Mouse (Mus musculus) limb, embryonic 15.5 days (tissue): ENCODE results near the gene Eif3g. TPM values are rescaled to one million over a fixed set of nuclear protein-coding genes. Genes with fewer than 3 reads are reported as not detected.

Experiments
- ATAC-seq: fragments of 200-750 bp; cut with Nextera tagmentation; 2 replicates; pipeline ENCODE4 v1.8.0; 2017; ENCODE audit warnings: low read depth, moderate TSS enrichment; ENCODE audit not compliant: insufficient number of reproducible peaks, low FRiP score, low TSS enrichment
- H3K27ac ChIP-seq: fragments of 300-500 bp; sonication (generic); 2 replicates; pipeline ENCODE4 v1.5.1; 2015; ENCODE audit warnings: moderate library complexity, mild to moderate bottlenecking, inconsistent platforms
- H3K27me3 ChIP-seq: fragments of 300-500 bp; sonication (generic); 2 replicates; pipeline ENCODE4 v1.6.1; 2015; ENCODE audit warnings: inconsistent platforms
- H3K36me3 ChIP-seq: fragments of 300-500 bp; sonication (generic); 2 replicates; pipeline ENCODE4 v1.6.1; 2015; ENCODE audit warnings: inconsistent platforms
- H3K4me1 ChIP-seq: fragments of 300-500 bp; sonication (generic); 2 replicates; pipeline ENCODE4 v1.6.1; 2015; ENCODE audit warnings: inconsistent platforms
- H3K4me2 ChIP-seq: fragments of 300-500 bp; sonication (generic); 2 replicates; pipeline ENCODE4 v1.6.1; 2015; ENCODE audit warnings: mild to moderate bottlenecking, inconsistent platforms
- H3K4me3 ChIP-seq: fragments of 300-500 bp; sonication (generic); 2 replicates; pipeline ENCODE4 v1.5.1; 2015; ENCODE audit warnings: mild to moderate bottlenecking, inconsistent platforms
- H3K9ac ChIP-seq: fragments of 300-500 bp; sonication (generic); 2 replicates; pipeline ENCODE4 v1.6.1; 2015; ENCODE audit warnings: inconsistent platforms
- H3K9me3 ChIP-seq: fragments of 300-500 bp; sonication (generic); 2 replicates; pipeline ENCODE4 v1.6.1; 2016; ENCODE audit warnings: inconsistent platforms
- WGBS: fragments of 180-500 bp; shearing (Covaris S2); methylation state at CpG from one replicate; pipeline ENCODE4 v1.1.7; 2015; 5-methylcytosine and 5-hydroxymethylcytosine counted together
- polyA plus RNA-seq: library from polyadenylated mRNA; unstranded; fragments of >200 nt; fragmentation: Nextera tagmentation; extraction: Ambion mirVana; gene quantifications from 2 replicates; pipeline ENCODE4 v1.2.1, GENCODE M21; 2015

Eif3g gene
- polyA plus RNA-seq, 1 experiment from 2014 or later = 303 TPM

DNA sequence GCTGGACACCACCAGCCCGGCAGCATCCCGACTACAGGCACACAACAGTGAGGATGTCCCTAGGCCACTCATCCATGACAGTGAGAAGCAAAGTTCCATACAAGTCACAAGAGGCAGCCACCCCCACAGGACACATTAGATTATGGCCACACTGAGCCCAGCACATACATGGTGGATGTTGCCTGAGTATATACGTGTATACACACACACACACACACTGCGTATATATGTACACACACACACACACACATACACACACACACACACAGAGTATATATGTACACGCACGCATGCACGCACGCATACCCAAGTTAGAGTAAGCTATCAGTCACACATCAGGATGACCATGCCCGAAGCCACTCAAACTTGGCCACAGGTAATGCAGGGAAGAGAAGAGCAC lies 3.0 kb downstream of the Eif3g start:
- H3K4me3 ChIP-seq = no peak overlapping the region
- WGBS = 95% methylated on average over 9 of the region's 9 CpGs
- peaks cover 21% of the 10 kb centered on the region for H3K4me1 ChIP-seq
- H3K4me2 ChIP-seq = no peak overlapping the region
- H3K27ac ChIP-seq = no peak overlapping the region
- no peak overlapping the region for H3K9ac ChIP-seq
- peaks cover 67% of the 10 kb centered on the region for H3K36me3 ChIP-seq
- H3K27me3 ChIP-seq = no peaks in the 10 kb centered on the region
- no peak for ATAC-seq
- H3K9me3 ChIP-seq = no peaks in the 10 kb centered on the region

DNA sequence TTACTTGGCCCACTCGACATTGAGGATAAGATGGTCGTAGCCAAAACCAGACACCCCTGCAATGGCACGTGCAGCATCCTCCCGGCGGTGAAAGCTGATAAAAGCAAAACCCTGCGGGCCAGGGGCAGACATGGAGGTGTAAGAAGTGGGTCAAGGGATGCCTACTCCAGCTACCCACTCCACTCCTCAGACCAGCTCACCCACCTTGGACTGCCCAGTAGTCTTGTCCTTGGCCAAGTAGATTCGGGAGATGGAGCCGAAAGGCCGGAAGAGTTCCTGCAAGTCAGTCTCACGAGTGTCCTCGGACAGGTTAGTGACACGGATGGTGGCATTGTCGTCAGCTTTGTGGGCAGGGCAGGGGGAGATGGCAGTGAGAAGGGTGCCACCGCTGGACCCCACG lies 3.8 kb downstream of the Eif3g start:
- Histone ChIP-seq H3K9ac (no peak overlapping the region), H3K4me2 (no peak overlapping the region), H3K4me1 (peaks cover 25% of the 10 kb centered on the region), H3K27ac (no peak overlapping the region), H3K36me3 (peaks cover 74% of the 10 kb centered on the region), H3K4me3 (no peak overlapping the region), H3K9me3 (no peaks in the 10 kb centered on the region), H3K27me3 (no peaks in the 10 kb centered on the region)
- 89% methylated on average over 15 of the region's 15 CpGs for WGBS
- ATAC-seq = no peak

DNA sequence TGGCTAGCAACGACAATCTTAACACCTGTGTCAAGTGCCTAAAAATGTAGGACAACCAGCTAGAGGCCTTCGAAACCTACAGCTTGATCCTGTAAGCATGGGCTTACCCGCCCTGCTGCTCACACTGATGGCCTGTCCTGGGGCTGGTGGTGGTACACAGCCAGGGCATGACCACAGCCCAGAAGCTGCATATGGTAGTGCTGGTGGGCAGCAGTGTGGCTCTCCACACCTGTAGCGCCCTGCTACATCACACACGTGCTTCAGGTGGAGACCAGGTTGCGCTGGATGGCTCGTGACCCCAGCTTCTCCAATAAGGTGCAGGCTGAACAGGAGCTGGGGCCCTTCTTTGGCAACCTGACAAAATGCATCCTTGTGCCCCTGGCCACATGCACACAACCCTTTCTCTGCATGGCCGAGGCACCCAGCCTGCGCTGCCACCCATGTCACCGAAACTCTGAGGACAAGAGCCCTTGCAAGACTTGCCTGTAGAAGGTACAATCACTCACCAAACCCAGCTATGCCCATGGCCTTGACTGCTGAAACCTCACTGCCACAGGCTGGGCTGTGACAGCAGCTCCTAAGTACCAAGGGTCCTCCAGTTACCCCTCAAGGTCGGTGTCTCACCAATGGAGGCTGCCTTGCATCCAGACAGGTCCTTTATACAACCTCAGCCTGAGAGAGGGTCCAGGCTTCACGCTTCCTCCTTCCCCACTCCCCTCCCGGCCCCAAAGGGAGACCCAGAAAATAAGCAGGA lies 4.7 kb downstream of the Eif3g start:
- Histone ChIP-seq H3K9ac (no peak overlapping the region), H3K36me3 (peaks cover 79% of the 10 kb centered on the region), H3K9me3 (no peaks in the 10 kb centered on the region), H3K27me3 (no peaks in the 10 kb centered on the region), H3K4me3 (no peak overlapping the region), H3K27ac (no peak overlapping the region), H3K4me1 (peaks cover 29% of the 10 kb centered on the region), H3K4me2 (no peak overlapping the region)
- WGBS = 85% methylated on average over 13 of the region's 13 CpGs
- no peak for ATAC-seq

DNA sequence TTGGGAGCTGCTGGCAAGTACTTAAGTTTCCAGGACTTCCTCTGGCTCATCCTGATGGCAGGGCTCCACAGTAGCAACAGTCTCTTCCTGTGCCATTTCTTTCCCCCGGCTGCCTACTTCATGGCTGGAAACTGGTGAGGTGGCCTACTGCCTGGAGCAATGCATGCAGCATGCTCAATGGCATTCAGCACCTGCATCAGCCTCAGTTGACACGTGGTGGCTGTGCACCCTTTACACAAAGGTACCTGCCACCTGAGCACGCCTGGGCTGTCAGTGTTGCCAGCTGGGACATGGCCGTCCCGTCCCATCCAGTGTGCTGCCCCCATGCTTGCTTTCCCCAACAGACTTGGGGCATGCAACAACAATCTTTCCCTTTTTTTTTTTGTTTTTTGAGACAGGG lies 5.4 kb downstream of the Eif3g start:
- H3K4me3 ChIP-seq = no peak overlapping the region
- ATAC-seq = no peak
- H3K36me3 ChIP-seq = peaks cover 79% of the 10 kb centered on the region
- H3K27ac ChIP-seq = 0 out of 2 replicates have a peak overlapping the region, but pooled peaks have one; percentile 5
- H3K4me1 ChIP-seq = peaks cover 27% of the 10 kb centered on the region
- WGBS = 55% methylated on average over 5 of the region's 5 CpGs
- H3K27me3 ChIP-seq = no peaks in the 10 kb centered on the region
- no peak overlapping the region for H3K4me2 ChIP-seq
- no peak overlapping the region for H3K9ac ChIP-seq
- no peaks in the 10 kb centered on the region for H3K9me3 ChIP-seq

DNA sequence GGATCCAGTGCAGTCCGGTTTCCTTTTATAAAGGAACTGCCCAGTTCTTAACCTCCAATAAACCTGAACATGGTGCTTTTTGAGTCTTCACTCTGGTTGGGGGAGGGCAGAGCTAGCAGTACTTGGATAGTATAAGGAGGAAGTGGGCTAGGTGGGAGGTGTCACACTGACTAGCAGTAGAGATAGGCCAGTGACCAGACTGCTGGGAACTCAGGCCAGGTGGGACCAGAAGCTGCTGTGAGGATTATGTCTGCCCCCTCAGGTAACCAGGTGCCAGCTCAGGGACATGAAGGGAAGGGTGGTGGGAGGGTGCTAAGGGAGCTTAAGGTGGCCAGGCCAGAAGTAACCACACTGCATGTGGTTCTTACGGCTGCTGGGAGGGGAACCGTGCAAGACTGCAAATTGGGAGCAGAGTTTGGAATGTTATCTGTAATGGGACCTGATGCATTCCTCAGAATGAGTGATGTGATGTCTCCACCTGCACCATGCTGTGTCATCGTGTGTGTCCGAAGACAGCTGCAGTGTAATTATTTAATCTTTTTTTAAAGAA lies 6.2 kb downstream of the Eif3g start:
- Histone ChIP-seq H3K36me3 (peaks cover 78% of the 10 kb centered on the region), H3K4me1 (peaks cover 21% of the 10 kb centered on the region), H3K4me3 (no peak overlapping the region), H3K4me2 (no peak overlapping the region), H3K27me3 (no peaks in the 10 kb centered on the region), H3K9ac (no peak overlapping the region), H3K9me3 (no peaks in the 10 kb centered on the region), H3K27ac (peak overlapping the region; percentile 17; the same call in 1 of the 2 replicates)
- ATAC-seq = no peak
- 61% methylated on average over 5 of the region's 5 CpGs for WGBS

DNA sequence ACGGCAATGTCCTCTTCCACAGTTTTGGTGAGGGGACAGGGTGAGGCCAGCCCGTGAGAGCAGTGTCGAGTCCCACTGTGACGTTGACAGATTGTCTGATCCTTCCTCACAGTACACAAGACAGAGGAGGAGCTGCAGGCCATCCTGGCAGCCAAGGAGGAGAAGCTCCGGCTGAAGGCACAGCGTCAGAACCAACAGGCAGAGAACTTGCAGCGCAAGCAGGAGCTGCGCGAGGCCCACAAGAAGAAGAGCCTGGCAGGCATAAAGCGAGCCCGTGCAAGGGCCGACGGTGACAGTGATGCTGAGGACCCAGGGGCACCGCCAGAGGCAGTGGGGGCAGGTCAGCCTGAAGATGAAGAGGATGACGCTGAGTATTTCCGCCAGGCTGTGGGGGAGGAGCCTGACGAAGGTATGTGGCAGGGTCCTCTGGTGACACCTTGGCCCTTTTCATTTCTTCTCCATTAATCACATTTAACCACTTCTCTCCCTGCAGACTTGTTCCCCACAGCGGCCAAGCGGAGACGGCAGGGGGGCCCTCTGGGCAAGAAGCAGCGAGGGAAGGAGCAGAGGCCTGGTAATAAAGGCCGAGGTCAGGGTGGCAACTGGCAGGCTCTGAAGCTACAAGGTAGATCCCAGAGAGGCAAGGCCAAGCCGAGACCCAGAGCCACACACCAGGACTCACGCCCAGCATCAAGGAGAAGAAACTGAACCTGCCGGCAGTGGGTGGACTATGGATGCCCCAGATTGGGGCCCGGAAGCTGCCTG lies 6.9 kb downstream of the Eif3g start:
- peaks cover 72% of the 10 kb centered on the region for H3K36me3 ChIP-seq
- no peaks in the 10 kb centered on the region for H3K9me3 ChIP-seq
- H3K27ac ChIP-seq = no peak overlapping the region
- H3K27me3 ChIP-seq = no peaks in the 10 kb centered on the region
- H3K4me1 ChIP-seq = peaks cover 15% of the 10 kb centered on the region; the same call in 1 of the 2 replicates
- no peak overlapping the region for H3K4me3 ChIP-seq
- no peak for ATAC-seq
- H3K4me2 ChIP-seq = no peak overlapping the region
- H3K9ac ChIP-seq = no peak overlapping the region
- 72% methylated on average over 26 of the region's 26 CpGs for WGBS

DNA sequence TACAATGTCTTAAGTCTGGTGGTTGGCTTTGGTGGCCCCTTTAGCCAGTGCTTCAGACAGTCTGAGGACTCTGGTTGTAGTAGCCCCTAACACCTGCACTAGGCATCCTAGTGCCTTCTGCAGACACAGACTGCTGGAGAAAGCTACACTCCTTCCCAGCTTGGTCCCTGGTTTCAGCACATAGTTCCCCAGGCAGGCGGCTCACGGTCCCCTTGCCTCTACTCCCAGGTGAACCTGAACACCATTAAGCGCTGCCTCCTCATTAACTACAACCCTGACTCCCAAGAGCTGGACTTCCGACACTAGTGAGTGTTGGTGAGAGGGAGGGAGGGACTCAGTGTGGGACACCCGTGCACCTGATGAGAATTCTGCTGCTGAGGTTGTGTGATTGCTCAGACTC lies 8.0 kb downstream of the Eif3g start:
- H3K9ac ChIP-seq = no peak overlapping the region
- H3K9me3 ChIP-seq = no peaks in the 10 kb centered on the region
- H3K27ac ChIP-seq = no peak overlapping the region
- no peaks in the 10 kb centered on the region for H3K27me3 ChIP-seq
- H3K4me1 ChIP-seq = peaks cover 15% of the 10 kb centered on the region; the same call in 1 of the 2 replicates
- 89% methylated on average over 5 of the region's 5 CpGs for WGBS
- no peak overlapping the region for H3K4me2 ChIP-seq
- no peak overlapping the region for H3K4me3 ChIP-seq
- peaks cover 62% of the 10 kb centered on the region for H3K36me3 ChIP-seq
- ATAC-seq = no peak

DNA sequence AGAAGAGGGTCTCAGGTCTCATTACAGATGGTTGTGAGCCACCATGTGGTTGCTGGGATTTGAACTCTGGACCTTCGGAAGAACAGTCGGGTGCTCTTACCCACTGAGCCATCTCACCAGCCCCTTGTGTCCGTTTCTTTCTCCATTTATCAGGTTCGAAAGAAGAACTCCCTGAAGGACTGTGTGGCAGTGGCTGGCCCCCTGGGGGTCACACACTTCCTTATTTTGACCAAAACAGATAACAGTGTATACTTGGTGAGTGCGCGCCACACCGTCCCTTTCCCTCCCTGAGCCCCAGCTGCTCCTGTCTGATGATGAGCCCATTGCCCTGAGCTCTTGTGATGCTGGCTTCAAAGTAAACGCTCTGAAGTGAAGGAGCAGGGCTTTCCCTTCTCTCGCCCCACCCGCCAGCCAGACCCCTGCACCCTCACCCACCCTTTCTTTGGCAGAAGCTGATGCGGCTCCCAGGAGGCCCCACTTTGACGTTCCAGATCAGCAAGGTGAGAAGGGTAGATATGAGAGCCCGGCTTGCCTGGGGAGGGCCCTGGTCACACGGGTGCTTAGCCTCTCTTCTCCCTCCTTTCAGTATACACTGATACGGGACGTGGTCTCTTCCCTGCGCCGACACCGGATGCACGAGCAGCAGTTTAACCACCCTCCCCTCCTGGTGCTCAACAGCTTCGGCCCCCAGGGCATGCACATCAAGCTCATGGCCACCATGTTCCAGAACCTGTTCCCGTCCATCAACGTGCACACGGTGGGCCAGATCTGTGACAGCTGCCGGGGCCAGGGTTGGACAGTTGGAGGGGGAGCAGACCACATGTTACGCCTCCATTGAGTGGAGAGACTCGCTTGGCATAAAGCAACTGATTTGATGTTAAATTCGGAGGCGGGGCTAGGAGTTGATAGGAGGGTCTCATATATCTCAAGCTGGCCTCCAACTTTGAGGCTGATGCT lies 9.0 kb downstream of the Eif3g start:
- H3K4me2 ChIP-seq = peak overlapping the region; percentile 53
- no peak overlapping the region for H3K27ac ChIP-seq
- H3K9me3 ChIP-seq = no peaks in the 10 kb centered on the region
- no peak overlapping the region for H3K9ac ChIP-seq
- WGBS = 78% methylated on average over 29 of the region's 29 CpGs
- H3K4me1 ChIP-seq = peaks cover 15% of the 10 kb centered on the region; the same call in 1 of the 2 replicates
- H3K36me3 ChIP-seq = peaks cover 53% of the 10 kb centered on the region
- ATAC-seq = no peak
- peak overlapping the region; percentile 75 for H3K4me3 ChIP-seq
- no peaks in the 10 kb centered on the region for H3K27me3 ChIP-seq

DNA sequence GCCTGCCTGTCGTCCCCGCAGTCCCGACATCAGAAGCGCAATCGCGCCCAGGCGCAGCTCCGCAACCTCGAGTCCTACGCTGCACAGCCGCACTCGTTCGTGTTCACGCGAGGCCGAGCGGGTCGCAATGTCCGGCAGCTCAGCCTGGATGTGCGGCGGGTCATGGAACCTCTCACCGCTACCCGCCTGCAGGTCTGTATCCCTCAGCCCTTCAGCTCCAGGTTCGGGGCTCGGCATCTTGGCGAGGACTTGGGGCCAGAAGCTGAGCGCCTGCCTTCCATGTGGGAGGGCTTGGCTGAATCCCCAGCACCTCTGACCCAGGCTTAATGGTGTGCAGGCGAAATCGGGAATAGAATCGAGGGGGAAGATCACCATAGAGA lies 10.0 kb downstream of the Eif3g start:
- H3K27me3 ChIP-seq = no peaks in the 10 kb centered on the region
- peak overlapping the region; percentile 53 for H3K4me2 ChIP-seq
- peaks cover 15% of the 10 kb centered on the region; the same call in 1 of the 2 replicates for H3K4me1 ChIP-seq
- peak overlapping the region; percentile 75 for H3K4me3 ChIP-seq
- peaks cover 42% of the 10 kb centered on the region for H3K36me3 ChIP-seq
- H3K9me3 ChIP-seq = no peaks in the 10 kb centered on the region
- H3K27ac ChIP-seq = peak overlapping the region; percentile 95
- WGBS = under 1% methylated on average over 29 of the region's 30 CpGs
- H3K9ac ChIP-seq = peak overlapping the region; percentile 90
- ATAC-seq = peak; percentile 16; the same call in 1 of the 2 replicates

DNA sequence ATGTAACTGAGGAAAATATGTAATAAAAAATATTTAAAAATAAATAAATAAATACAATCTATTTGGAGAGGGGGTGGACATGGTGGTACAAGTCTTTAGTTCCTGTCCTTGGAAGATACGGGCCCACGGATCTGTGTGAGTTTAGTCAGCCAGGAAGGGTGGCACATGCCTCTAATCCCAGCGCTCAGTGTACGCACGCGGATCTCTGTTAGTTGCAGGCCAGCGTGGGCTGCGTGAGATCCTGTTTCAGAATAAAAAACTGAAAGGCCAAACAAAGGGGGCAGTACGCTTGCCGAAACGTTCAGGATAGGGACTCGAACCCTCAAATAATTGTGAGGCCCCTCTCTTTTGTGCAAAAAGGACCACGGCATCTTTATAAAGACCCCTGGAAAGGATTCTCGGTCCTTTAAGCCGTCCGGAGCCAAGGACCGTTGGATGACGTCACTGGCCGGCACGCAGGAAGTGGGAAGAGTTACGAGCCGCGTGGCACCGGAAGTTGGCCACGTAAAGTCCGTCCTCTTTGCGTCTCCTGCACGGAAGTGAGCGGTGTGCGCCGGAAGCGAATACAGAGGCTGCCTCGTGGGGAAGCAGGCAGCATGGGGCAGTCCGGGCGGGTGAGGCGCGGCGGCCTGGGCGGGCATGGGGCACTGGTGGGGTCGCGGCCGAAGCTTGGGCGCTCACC lies 10.6 kb downstream of the Eif3g start, which contains the start of gene Ppan:
Gene Ppan (plus strand): TSS at position 472 of the 682 bp plus-strand sequence.
- H3K4me2 ChIP-seq = peak within 1 kb of the TSS; percentile 53
- H3K27ac ChIP-seq = peak within 1 kb of the TSS; percentile 95
- no peaks in the 10 kb centered on the region for H3K27me3 ChIP-seq
- WGBS = under 1% methylated on average over 43 of the region's 43 CpGs
- no peaks in the 10 kb centered on the region for H3K9me3 ChIP-seq
- peak; percentile 93 for ATAC-seq
- peaks cover 15% of the 10 kb centered on the region; the same call in 1 of the 2 replicates for H3K4me1 ChIP-seq
- peak within 1 kb of the TSS; percentile 75 for H3K4me3 ChIP-seq
- H3K36me3 ChIP-seq = peaks cover 36% of the 10 kb centered on the region
- peak within 1 kb of the TSS; percentile 90 for H3K9ac ChIP-seq

DNA sequence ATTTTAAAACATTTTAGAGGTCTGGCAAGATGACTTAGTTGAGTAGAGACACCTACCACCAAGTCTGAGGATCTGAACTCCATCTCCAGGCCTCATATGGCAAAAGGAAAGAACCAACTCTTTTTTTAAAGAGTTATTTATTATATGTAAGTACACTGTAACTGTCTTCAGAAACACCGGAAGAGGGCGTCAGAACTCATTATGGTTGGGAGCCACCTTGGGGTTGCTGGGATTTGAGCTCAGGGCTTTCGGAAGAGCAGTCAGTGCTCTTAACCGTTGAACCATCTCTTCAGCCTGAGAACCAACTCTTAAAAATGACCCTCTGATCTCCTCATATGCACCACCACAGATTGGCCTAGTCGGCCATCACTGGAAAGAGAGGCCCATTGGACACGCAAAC lies 11.2 kb downstream of the Eif3g start:
- Histone ChIP-seq H3K9ac (no peak overlapping the region), H3K4me1 (peaks cover 14% of the 10 kb centered on the region; the same call in 1 of the 2 replicates), H3K4me2 (no peak overlapping the region), H3K27me3 (no peaks in the 10 kb centered on the region), H3K27ac (peak overlapping the region; percentile 95), H3K9me3 (no peaks in the 10 kb centered on the region), H3K36me3 (peaks cover 30% of the 10 kb centered on the region), H3K4me3 (no peak overlapping the region)
- ATAC-seq = no peak
- 90% methylated on average over 6 of the region's 6 CpGs for WGBS
